Mouse (Mus musculus): ENCODE results near the gene Ssty1.
"Not testable (repeated sequence)": the region's sequence is repeated elsewhere in the genome, so short reads cannot be mapped to it uniquely, and the experiment has no call there.

Ssty1 gene

DNA sequence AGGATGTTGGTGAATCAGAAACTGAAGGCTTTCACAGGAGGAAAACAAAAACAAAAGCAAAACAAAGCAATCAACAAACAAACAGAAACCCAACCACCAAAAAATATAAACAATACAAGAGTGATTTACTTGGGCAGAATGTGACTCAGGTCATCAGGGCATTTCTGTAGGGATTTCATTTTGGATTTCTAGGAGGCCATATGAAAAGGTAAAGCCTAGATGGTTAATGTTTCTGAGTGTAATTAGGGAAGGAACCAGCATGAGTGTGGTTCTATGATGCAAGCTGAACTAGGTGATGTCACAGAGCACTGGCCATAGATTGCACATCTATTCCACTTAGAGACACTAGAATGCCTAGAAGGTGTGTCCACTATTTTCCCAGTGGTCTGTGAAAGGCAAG is at the start of gene Ssty1:
Gene Ssty1, plus strand, starts transcription at position 301 of the 400 bp plus-strand sequence.
- DNase-seq (ENCODE audit: low read depth in 2 of 2, low spot score in 2 of 2) = not testable (repeated sequence)

GRCm38 (mm10) chrY:18061712-18062111 is 27.2 kb upstream of the Ssty1 start, which contains the start of gene Gm21764:
Gene Gm21764 (minus strand): TSS chrY:18061812.
- DNase-seq (ENCODE audit: low read depth in 2 of 2, low spot score in 2 of 2) = not testable (repeated sequence)

Measured in CD8-positive naive resting alpha-beta T cell, adult 2 months (primary cell).